Mouse (Mus musculus): Measurements from ENCODE around the gene Mtmr6. TPM values are rescaled to one million over a fixed set of nuclear protein-coding genes. Genes with fewer than 3 reads are reported as not detected.

Mtmr6 gene
- total and polyA plus RNA-seq, 3 experiments = 11.7 to 20.3 (median 18.5) TPM

DNA sequence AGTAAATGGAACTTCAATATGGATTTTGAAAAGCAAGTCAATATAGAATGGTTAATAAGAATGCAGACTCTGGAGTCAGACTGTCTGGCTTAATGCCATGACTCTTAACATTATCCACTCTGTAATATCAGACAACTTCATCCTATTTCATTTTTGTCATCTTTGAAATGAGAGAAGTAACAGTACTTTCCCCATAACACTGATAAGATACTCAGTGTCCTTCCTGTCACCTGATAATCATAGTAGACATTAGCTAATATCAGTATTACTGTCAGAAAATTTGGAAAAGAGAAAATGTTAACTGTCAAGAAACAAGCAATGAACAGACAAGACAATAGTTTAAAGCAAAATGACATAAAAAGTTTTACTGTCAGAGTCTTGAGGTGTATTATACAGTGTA is 10.3 kb upstream of the Mtmr6 start:
- Histone ChIP-seq H3K9ac (ENCODE audit: insufficient read depth, low read depth) (no peak overlapping the region), H3K4me1 (ENCODE audit: control insufficient read depth in 1 of 2, insufficient read depth in 2 of 2) (peaks cover 0 to 7% of the 10 kb centered on the region in 2 experiments; a peak in 2 of 4 replicates), H3K79me2 (replicated peaks; ENCODE audit: control insufficient read depth, extremely low read depth, insufficient read depth, poor library complexity, severe bottlenecking) (peaks cover 14% of the 10 kb centered on the region), H3K27me3 (replicated peaks) (no peaks in the 10 kb centered on the region), H3K27ac (ENCODE audit: insufficient read depth, low read depth) (no peak overlapping the region), H3K4me2 (ENCODE audit: insufficient read depth, low read depth, poor library complexity, severe bottlenecking) (no peak overlapping the region), H3K4me3 (replicated peaks in 1 of 3; ENCODE audit: low read depth in 2 of 3, low read length in 2 of 3, poor library complexity in 1 of 3) (no peak overlapping the region), H3K9me3 (replicated peaks; ENCODE audit: low read length) (no peaks in the 10 kb centered on the region), H3K36me3 (replicated peaks in 1 of 2; ENCODE audit: control insufficient read depth in 1 of 2, insufficient read depth in 1 of 2, low read length in 1 of 2) (no peaks in the 10 kb centered on the region)
- TF ChIP-seq RCOR1 (conservative IDR thresholded peaks at IDR 0.05; ENCODE audit: low read depth, low read length) = no peak
- no peak for TF ChIP-seq NRF1 (IDR thresholded peaks at IDR 0.05; ENCODE audit: low read depth, low read length)
- no peak for TF ChIP-seq IRF4 (IDR thresholded peaks at IDR 0.05; ENCODE audit: low read depth, low read length)
- TF ChIP-seq JUN (IDR thresholded peaks at IDR 0.05; ENCODE audit: insufficient read depth, low read depth, low read length) = no peak
- TF ChIP-seq PAX5 (IDR thresholded peaks at IDR 0.05; ENCODE audit: low read length) = no peak
- TF ChIP-seq CHD2 (IDR thresholded peaks at IDR 0.05; ENCODE audit: low read length) = no peak
- no peak for TF ChIP-seq MXI1 (IDR thresholded peaks at IDR 0.05; ENCODE audit: low read depth, low read length)
- no peak for TF ChIP-seq GABPA (IDR thresholded peaks at IDR 0.05; ENCODE audit: insufficient replicate concordance, low read depth, low read length)
- no peak for TF ChIP-seq TBP (conservative IDR thresholded peaks at IDR 0.05; ENCODE audit: low read depth, low read length)
- DNase-seq (ENCODE audit: extremely low read depth) = no peak
- in situ Hi-C loops (cut with MboI; ENCODE audit: low pct_ligation_motif_present, low pct_unique_long_range_greater_than_20kb, low sequenced_read_pairs) (loop anchor here (25.0 kb wide), 1 partner anchor 483 kb away; no protein-coding TSS in a partner anchor), dilution Hi-C loops (cut with MboI; ENCODE audit: extremely low pct_ligation_motif_present, extremely low pct_unique_long_range_greater_than_20kb, low sequenced_read_pairs) (no loop called here)

DNA sequence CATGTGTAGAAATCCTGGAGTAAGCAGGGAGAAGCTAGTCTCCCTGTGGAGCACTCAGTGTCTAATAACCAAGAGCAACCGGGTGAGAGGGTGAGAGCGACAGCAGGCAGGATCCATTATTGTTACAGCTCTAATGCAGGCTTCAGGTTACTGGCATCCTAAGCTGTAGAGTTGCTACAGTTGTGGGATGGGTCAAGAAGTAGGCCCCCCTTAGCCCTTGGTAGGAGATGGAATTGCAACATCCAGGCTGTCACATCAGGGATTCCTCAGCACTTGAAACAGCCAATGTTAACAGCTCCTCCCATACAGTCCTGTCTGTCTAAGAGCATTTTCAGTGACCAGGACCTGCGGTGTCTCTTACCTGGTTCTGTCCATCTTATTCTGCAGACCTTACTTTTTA is 8.7 kb upstream of the Mtmr6 start:
- no peaks in the 10 kb centered on the region for H3K36me3 ChIP-seq (replicated peaks in 1 of 2; ENCODE audit: control insufficient read depth in 1 of 2, insufficient read depth in 1 of 2, low read length in 1 of 2)
- no peak overlapping the region for H3K4me3 ChIP-seq (replicated peaks in 1 of 3; ENCODE audit: low read depth in 2 of 3, low read length in 2 of 3, poor library complexity in 1 of 3)
- no peaks in the 10 kb centered on the region for H3K9me3 ChIP-seq (replicated peaks; ENCODE audit: low read length)
- no peaks in the 10 kb centered on the region for H3K79me2 ChIP-seq (replicated peaks; ENCODE audit: control insufficient read depth, extremely low read depth, insufficient read depth, poor library complexity, severe bottlenecking)
- no peak overlapping the region for H3K9ac ChIP-seq (ENCODE audit: insufficient read depth, low read depth)
- in situ Hi-C loops (cut with MboI; ENCODE audit: low pct_ligation_motif_present, low pct_unique_long_range_greater_than_20kb, low sequenced_read_pairs) = loop anchor here (25.0 kb wide), 1 partner anchor 481 kb away; no protein-coding TSS in a partner anchor
- dilution Hi-C loops (cut with MboI; ENCODE audit: extremely low pct_ligation_motif_present, extremely low pct_unique_long_range_greater_than_20kb, low sequenced_read_pairs) = no loop called here
- peaks cover 0 to 7% of the 10 kb centered on the region in 2 experiments; a peak in 2 of 4 replicates for H3K4me1 ChIP-seq (ENCODE audit: control insufficient read depth in 1 of 2, insufficient read depth in 2 of 2)
- DNase-seq (ENCODE audit: extremely low read depth) = no peak
- no peak overlapping the region for H3K27ac ChIP-seq (ENCODE audit: insufficient read depth, low read depth)
- H3K27me3 ChIP-seq (replicated peaks) = no peaks in the 10 kb centered on the region
- TF ChIP-seq USF2 (conservative IDR thresholded peaks at IDR 0.05; ENCODE audit: low read depth, low read length) (no peak), SMC3 (IDR thresholded peaks at IDR 0.05; ENCODE audit: low read depth, low read length) (no peak), UBTF (IDR thresholded peaks at IDR 0.05; ENCODE audit: low read depth, low read length) (no peak), CHD2 (IDR thresholded peaks at IDR 0.05; ENCODE audit: low read length) (no peak), GABPA (IDR thresholded peaks at IDR 0.05; ENCODE audit: insufficient replicate concordance, low read depth, low read length) (no peak)
- no peak overlapping the region for H3K4me2 ChIP-seq (ENCODE audit: insufficient read depth, low read depth, poor library complexity, severe bottlenecking)

DNA sequence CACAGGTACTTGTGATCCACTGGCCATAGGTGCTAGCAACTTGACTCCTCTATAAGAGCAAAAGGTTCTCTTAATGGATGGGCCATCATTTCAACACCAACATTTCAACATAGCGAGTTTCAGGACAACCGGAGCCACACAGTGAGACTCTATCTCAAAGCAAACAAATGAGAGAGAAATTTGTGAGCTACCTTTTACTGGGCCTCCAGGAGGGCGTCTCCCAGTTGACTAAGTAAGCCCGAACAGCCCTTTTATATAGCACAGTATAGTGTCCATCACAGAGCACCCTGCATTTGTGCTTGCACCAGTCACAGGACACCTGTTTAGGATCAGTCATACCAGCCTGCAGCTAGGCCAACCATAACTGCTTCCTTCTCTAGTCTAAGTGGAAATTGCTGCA is 7.9 kb upstream of the Mtmr6 start:
- no peak for DNase-seq (ENCODE audit: extremely low read depth)
- dilution Hi-C loops (cut with MboI; ENCODE audit: extremely low pct_ligation_motif_present, extremely low pct_unique_long_range_greater_than_20kb, low sequenced_read_pairs) (no loop called here), in situ Hi-C loops (cut with MboI; ENCODE audit: low pct_ligation_motif_present, low pct_unique_long_range_greater_than_20kb, low sequenced_read_pairs) (loop anchor here (25.0 kb wide), 1 partner anchor 480 kb away; no protein-coding TSS in a partner anchor)
- H3K4me3 ChIP-seq (replicated peaks in 1 of 3; ENCODE audit: low read depth in 2 of 3, low read length in 2 of 3, poor library complexity in 1 of 3) = no peak overlapping the region
- no peaks in the 10 kb centered on the region for H3K9me3 ChIP-seq (replicated peaks; ENCODE audit: low read length)
- no peak overlapping the region for H3K4me2 ChIP-seq (ENCODE audit: insufficient read depth, low read depth, poor library complexity, severe bottlenecking)
- H3K79me2 ChIP-seq (replicated peaks; ENCODE audit: control insufficient read depth, extremely low read depth, insufficient read depth, poor library complexity, severe bottlenecking) = no peaks in the 10 kb centered on the region
- no peak overlapping the region for H3K27ac ChIP-seq (ENCODE audit: insufficient read depth, low read depth)
- TF ChIP-seq NELFE (IDR thresholded peaks at IDR 0.05; ENCODE audit: low read depth, low read length) (no peak), CTCF (conservative IDR thresholded peaks at IDR 0.05 in 1 of 2, IDR thresholded peaks at IDR 0.05 in 1 of 2; ENCODE audit: low read depth in 2 of 2, low read length in 2 of 2) (no peak), GABPA (IDR thresholded peaks at IDR 0.05; ENCODE audit: insufficient replicate concordance, low read depth, low read length) (no peak), E2F4 (IDR thresholded peaks at IDR 0.05; ENCODE audit: insufficient replicate concordance, low read depth, low read length) (no peak), ZC3H11A (IDR thresholded peaks at IDR 0.05; ENCODE audit: low read depth, low read length) (no peak), USF2 (conservative IDR thresholded peaks at IDR 0.05; ENCODE audit: low read depth, low read length) (no peak), EP300 (IDR thresholded peaks at IDR 0.05; ENCODE audit: low read length) (no peak), NRF1 (IDR thresholded peaks at IDR 0.05; ENCODE audit: low read depth, low read length) (no peak), JUND (conservative IDR thresholded peaks at IDR 0.05; ENCODE audit: low read depth, low read length) (no peak), MEF2A (IDR thresholded peaks at IDR 0.05; ENCODE audit: borderline replicate concordance, low read depth, low read length) (no peak), POLR2AphosphoS2 (IDR thresholded peaks at IDR 0.05; ENCODE audit: low read depth, low read length) (no peak), ETS1 (conservative IDR thresholded peaks at IDR 0.05; ENCODE audit: low read depth, low read length) (no peak), MXI1 (IDR thresholded peaks at IDR 0.05; ENCODE audit: low read depth, low read length) (no peak), JUN (IDR thresholded peaks at IDR 0.05; ENCODE audit: insufficient read depth, low read depth, low read length) (no peak)
- no peaks in the 10 kb centered on the region for H3K36me3 ChIP-seq (replicated peaks in 1 of 2; ENCODE audit: control insufficient read depth in 1 of 2, insufficient read depth in 1 of 2, low read length in 1 of 2)
- H3K27me3 ChIP-seq (replicated peaks) = no peaks in the 10 kb centered on the region
- H3K4me1 ChIP-seq (ENCODE audit: control insufficient read depth in 1 of 2, insufficient read depth in 2 of 2) = peaks cover 0 to 7% of the 10 kb centered on the region in 2 experiments; a peak in 2 of 4 replicates
- no peak overlapping the region for H3K9ac ChIP-seq (ENCODE audit: insufficient read depth, low read depth)

Measured in CH12.LX (cell line).